Mouse (Mus musculus): ENCODE data around the gene Coq8b.
A peak's percentile ranks its signal among the peaks of the same experiment; 100 is the strongest.

Gene Coq8b

GRCm38 (mm10) chr7:27232781-27233281, at the start of gene Coq8b:
Gene Coq8b, plus strand, starts transcription at chr7:27233023.
- DNase-seq (ENCODE audit: low spot score in 2 of 2) = peak; percentile 80 to 85

GRCm38 (mm10) chr7:27184964-27185363, 47.9 kb upstream of the Coq8b start:
- no peak for DNase-seq (ENCODE audit: low spot score in 2 of 2)

GRCm38 (mm10) chr7:27185986-27186385, 46.8 kb upstream of the Coq8b start:
- DNase-seq (ENCODE audit: low spot score in 2 of 2) = no peak

GRCm38 (mm10) chr7:27189271-27189931, 43.4 kb upstream of the Coq8b start:
- no peak for DNase-seq (ENCODE audit: low spot score in 2 of 2)

- DNase-seq (ENCODE audit: low spot score in 2 of 2) = no peak
These were observed 40.4 kb upstream of the Coq8b start for GRCm38 (mm10) chr7:27192434-27192833.

GRCm38 (mm10) chr7:27193731-27194130, 39.1 kb upstream of the Coq8b start:
- no peak for DNase-seq (ENCODE audit: low spot score in 2 of 2)

GRCm38 (mm10) chr7:27195681-27196611, 36.9 kb upstream of the Coq8b start, which contains the start of the genes BC024978 and Snrpa:
Gene BC024978, plus strand, starts transcription at chr7:27195781.
Gene Snrpa, minus strand, starts transcription at chr7:27196271.
- peak; percentile 84 for DNase-seq (ENCODE audit: low spot score in 2 of 2)

GRCm38 (mm10) chr7:27197136-27197535, 35.7 kb upstream of the Coq8b start:
- DNase-seq (ENCODE audit: low spot score in 2 of 2) = no peak

GRCm38 (mm10) chr7:27197634-27198033, 35.2 kb upstream of the Coq8b start:
- no peak for DNase-seq (ENCODE audit: low spot score in 2 of 2)

- no peak for DNase-seq (ENCODE audit: low spot score in 2 of 2)
These were observed 34.5 kb upstream of the Coq8b start for GRCm38 (mm10) chr7:27198355-27198754.

- DNase-seq (ENCODE audit: low spot score in 2 of 2) = no peak
These were observed 34.0 kb upstream of the Coq8b start for GRCm38 (mm10) chr7:27198779-27199178.

GRCm38 (mm10) chr7:27203730-27204449, 28.9 kb upstream of the Coq8b start:
- no peak for DNase-seq (ENCODE audit: low spot score in 2 of 2)

- DNase-seq (ENCODE audit: low spot score in 2 of 2) = no peak
These were observed 20.2 kb upstream of the Coq8b start for GRCm38 (mm10) chr7:27212626-27213025.

- DNase-seq (ENCODE audit: low spot score in 2 of 2) = no peak
These were observed 14.2 kb upstream of the Coq8b start for GRCm38 (mm10) chr7:27218586-27218985.

GRCm38 (mm10) chr7:27219937-27220336, 12.9 kb upstream of the Coq8b start:
- DNase-seq (ENCODE audit: low spot score in 2 of 2) = no peak

GRCm38 (mm10) chr7:27221939-27222338, 10.9 kb upstream of the Coq8b start:
- no peak for DNase-seq (ENCODE audit: low spot score in 2 of 2)

GRCm38 (mm10) chr7:27222538-27222937, 10.3 kb upstream of the Coq8b start:
- no peak for DNase-seq (ENCODE audit: low spot score in 2 of 2)

GRCm38 (mm10) chr7:27224877-27225575, 7.8 kb upstream of the Coq8b start:
- no peak for DNase-seq (ENCODE audit: low spot score in 2 of 2)

GRCm38 (mm10) chr7:27227276-27227675, 5.5 kb upstream of the Coq8b start:
- DNase-seq (ENCODE audit: low spot score in 2 of 2) = no peak

- DNase-seq (ENCODE audit: low spot score in 2 of 2) = no peak
These were observed 5.1 kb upstream of the Coq8b start for GRCm38 (mm10) chr7:27227676-27228075.

GRCm38 (mm10) chr7:27228281-27228821, 4.5 kb upstream of the Coq8b start, which contains the start of gene Itpkc:
Gene Itpkc, minus strand, starts transcription at chr7:27228661.
- DNase-seq (ENCODE audit: low spot score in 2 of 2) = peak; percentile 76 to 83

Measured in spleen, postnatal 14 days (tissue).